Mouse (Mus musculus) forebrain, embryonic 16.5 days (tissue): Measurements from ENCODE around the gene Zim1. TPM values are rescaled to one million over a fixed set of nuclear protein-coding genes. Genes with fewer than 3 reads are reported as not detected.

Source experiments
- ATAC-seq: fragments of 200-750 bp; cut with Nextera tagmentation; 2 replicates; pipeline ENCODE4 v1.8.0; 2017; ENCODE audit warnings: mild to moderate bottlenecking, moderate library complexity
- H3K27ac ChIP-seq: fragments of 300-500 bp; sonication (generic); 2 replicates; pipeline ENCODE4 v1.5.1; 2014; ENCODE audit warnings: low read length, control low read depth
- H3K27me3 ChIP-seq: fragments of 300-500 bp; sonication (generic); replicated peaks from 2 replicates; pipeline ENCODE4 v1.6.1; 2014; ENCODE audit warnings: low read length; ENCODE audit not compliant: control insufficient read depth, insufficient read depth
- H3K36me3 ChIP-seq: fragments of 300-500 bp; sonication (generic); 2 replicates; pipeline ENCODE4 v1.6.1; 2014; ENCODE audit not compliant: control insufficient read depth, insufficient read depth
- H3K4me1 ChIP-seq: fragments of 300-500 bp; sonication (generic); replicated peaks from 2 replicates; pipeline ENCODE4 v1.6.1; 2014; ENCODE audit warnings: low read length; ENCODE audit not compliant: control insufficient read depth, insufficient read depth
- H3K4me2 ChIP-seq: fragments of 300-500 bp; sonication (generic); 2 replicates; pipeline ENCODE4 v1.6.1; 2014; ENCODE audit warnings: mild to moderate bottlenecking, low read length, control low read depth
- H3K4me3 ChIP-seq: fragments of 300-500 bp; sonication (generic); replicated peaks from 2 replicates; pipeline ENCODE4 v1.5.1; 2014; ENCODE audit warnings: mild to moderate bottlenecking, low read length, control low read depth
- H3K9ac ChIP-seq: fragments of 300-500 bp; sonication (generic); replicated peaks from 2 replicates; pipeline ENCODE4 v1.6.1; 2014; ENCODE audit warnings: low read depth, low read length, control low read depth
- H3K9me3 ChIP-seq: fragments of 300-500 bp; sonication (generic); 2 replicates; pipeline ENCODE4 v1.6.1; 2016; ENCODE audit warnings: low read length; ENCODE audit not compliant: control insufficient read depth
- WGBS: fragments of 180-500 bp; shearing (Covaris S2); extraction: QIAGEN DNeasy Blood & Tissue Kit; methylation state at CpG from one replicate; pipeline ENCODE4 v1.1.7; 2014; 5-methylcytosine and 5-hydroxymethylcytosine counted together
- polyA plus RNA-seq: library from polyadenylated mRNA; unstranded; fragments of >200 nt; fragmentation: Nextera tagmentation; extraction: Ambion mirVana; gene quantifications from 2 replicates; pipeline ENCODE4 v1.2.1, GENCODE M21; 2015

The Zim1 gene
- 2.7 and 4.1 TPM in 2 replicates for polyA plus RNA-seq

DNA sequence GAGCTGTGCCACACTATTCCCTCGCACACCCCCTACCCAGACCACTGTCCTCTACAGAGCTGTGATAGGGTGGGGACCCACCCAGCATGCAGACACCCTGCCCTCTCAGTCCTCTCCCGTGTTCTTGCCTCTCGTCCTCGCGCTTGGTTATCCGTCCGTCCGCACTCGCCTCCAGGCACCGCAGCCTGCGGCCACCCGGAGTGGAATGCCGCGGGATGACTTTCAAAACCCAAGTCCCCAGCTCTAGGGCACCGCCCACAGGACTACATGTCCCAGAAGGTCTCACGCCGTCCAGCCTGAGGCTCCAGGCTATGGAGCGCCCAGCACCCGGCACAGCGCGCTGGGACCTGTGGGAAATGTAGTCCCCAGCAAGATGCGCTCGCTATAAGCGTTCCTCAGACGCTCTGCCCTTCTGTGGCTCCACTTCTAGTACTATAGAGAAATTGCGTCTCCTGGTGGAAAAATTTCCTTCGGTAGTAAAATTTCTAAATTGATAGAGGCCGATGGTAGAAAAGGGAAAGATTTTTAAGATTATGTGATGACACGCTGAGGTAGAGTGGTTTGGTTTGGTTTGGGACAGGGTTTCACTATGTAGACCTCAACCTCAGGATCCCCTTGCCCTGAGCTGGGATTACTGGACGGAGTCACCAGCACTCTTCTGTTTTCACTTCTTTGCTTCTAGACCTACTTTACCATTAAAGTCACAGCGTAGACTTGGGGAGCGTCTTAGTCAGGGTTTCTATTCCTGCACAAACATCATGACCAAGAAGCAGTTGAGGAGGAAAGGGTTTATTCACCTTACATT lies at the start of gene Zim1:
Gene Zim1 (minus strand): TSS at position 210 of the 805 bp plus-strand sequence.
- H3K4me1 ChIP-seq, result no peaks in the 10 kb centered on the region
- no peak within 1 kb of the TSS for H3K27ac ChIP-seq
- no peaks in the 10 kb centered on the region for H3K36me3 ChIP-seq
- ATAC-seq, result peak; percentile 100
- H3K4me3 ChIP-seq, result peak within 1 kb of the TSS; percentile 51
- H3K27me3 ChIP-seq, result no peaks in the 10 kb centered on the region
- H3K4me2 ChIP-seq, result peak within 1 kb of the TSS; percentile 75
- no peaks in the 10 kb centered on the region for H3K9me3 ChIP-seq
- H3K9ac ChIP-seq, result peak within 1 kb of the TSS; percentile 49
- 11% methylated on average over 32 of the region's 32 CpGs for WGBS

DNA sequence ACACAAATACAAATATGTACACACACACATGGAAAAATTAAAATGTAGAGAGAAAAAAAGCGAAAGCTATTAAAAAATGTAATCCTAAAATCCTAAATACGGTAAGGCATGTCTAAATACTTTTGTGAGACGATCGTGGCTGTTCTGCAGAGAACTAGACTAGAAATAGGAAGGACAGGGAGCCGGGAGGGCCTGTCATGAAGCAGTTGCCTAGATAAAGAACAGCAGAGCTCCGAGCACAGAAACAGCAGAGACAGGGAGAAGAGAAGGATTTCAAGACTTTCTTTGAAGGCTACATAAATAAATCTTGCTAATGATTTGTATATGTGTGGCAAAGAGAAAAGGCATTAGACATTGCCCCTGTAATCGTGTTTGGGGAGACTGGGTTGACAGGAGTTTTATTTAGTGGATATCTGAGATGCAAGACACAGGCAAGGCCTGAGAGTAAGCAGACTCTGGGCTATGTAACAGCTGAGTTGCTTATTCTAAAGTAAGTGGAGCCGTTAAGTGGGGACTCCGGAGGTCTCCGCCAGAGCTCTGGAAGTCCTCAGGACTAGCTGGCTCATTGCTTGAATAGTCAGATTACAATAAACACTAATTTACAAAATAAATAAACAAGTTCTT lies 48.1 kb upstream of the Zim1 start:
- no peak overlapping the region for H3K9ac ChIP-seq
- ATAC-seq, result no peak
- H3K4me3 ChIP-seq, result no peak overlapping the region
- H3K9me3 ChIP-seq, result no peaks in the 10 kb centered on the region
- 77% methylated on average over 10 of the region's 10 CpGs for WGBS
- no peak overlapping the region for H3K4me2 ChIP-seq
- no peaks in the 10 kb centered on the region for H3K27me3 ChIP-seq
- no peak overlapping the region for H3K27ac ChIP-seq
- no peaks in the 10 kb centered on the region for H3K36me3 ChIP-seq
- H3K4me1 ChIP-seq, result peaks cover 2% of the 10 kb centered on the region; the same call in 1 of the 2 replicates

DNA sequence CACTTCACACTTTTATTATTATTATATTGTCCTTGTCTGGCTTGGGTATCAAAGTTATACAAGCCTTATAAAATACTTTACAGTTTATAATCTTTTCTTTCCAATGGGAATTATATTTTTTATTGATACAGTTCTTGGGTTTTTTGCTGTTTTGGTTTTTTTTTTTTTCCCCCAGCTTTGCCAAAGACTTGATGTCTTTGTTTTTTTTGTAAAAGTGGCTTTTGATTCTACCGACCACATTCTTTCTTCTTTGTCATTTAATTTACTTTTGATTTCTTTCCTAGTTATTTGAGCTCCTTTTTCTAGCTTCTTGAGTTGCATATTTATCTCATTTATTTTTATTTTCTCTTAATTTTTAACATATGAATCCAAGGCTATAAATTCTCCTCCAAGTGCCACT lies 39.8 kb upstream of the Zim1 start:
- ATAC-seq, result no peak
- no peaks in the 10 kb centered on the region for H3K9me3 ChIP-seq
- H3K4me3 ChIP-seq, result no peak overlapping the region
- no peak overlapping the region for H3K27ac ChIP-seq
- no peaks in the 10 kb centered on the region for H3K36me3 ChIP-seq
- WGBS, result 62% methylated on average over 1 of the region's 1 CpGs
- H3K4me2 ChIP-seq, result no peak overlapping the region
- H3K27me3 ChIP-seq, result no peaks in the 10 kb centered on the region
- H3K9ac ChIP-seq, result no peak overlapping the region
- no peaks in the 10 kb centered on the region for H3K4me1 ChIP-seq

DNA sequence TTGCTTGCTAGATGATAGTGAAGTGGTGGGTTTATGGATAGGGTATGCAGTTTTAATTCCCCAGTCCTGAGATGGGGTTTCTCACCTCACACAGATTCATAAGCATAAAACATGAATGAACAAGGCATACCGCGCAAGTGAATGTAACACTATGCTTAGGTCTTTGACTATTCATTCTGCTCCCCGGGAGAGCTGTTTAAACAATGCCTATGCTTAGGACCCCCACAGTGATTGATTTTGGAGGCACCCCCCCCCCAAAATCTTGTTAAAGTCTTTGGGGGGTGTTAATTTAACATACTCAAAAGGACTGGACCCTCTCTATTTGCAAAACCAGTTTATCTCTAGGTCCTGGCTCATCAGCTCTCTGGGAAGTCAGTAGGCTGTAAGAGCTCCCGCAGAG lies 35.7 kb upstream of the Zim1 start:
- Histone ChIP-seq H3K27me3 (no peaks in the 10 kb centered on the region), H3K9me3 (peaks cover 22% of the 10 kb centered on the region), H3K9ac (peak overlapping the region; percentile 31), H3K4me2 (peak overlapping the region; percentile 53), H3K27ac (peak overlapping the region; percentile 37; the same call in 1 of the 2 replicates), H3K36me3 (no peaks in the 10 kb centered on the region), H3K4me1 (no peaks in the 10 kb centered on the region), H3K4me3 (peak overlapping the region; percentile 61)
- WGBS, result 45% methylated on average over 4 of the region's 4 CpGs
- ATAC-seq, result no peak

DNA sequence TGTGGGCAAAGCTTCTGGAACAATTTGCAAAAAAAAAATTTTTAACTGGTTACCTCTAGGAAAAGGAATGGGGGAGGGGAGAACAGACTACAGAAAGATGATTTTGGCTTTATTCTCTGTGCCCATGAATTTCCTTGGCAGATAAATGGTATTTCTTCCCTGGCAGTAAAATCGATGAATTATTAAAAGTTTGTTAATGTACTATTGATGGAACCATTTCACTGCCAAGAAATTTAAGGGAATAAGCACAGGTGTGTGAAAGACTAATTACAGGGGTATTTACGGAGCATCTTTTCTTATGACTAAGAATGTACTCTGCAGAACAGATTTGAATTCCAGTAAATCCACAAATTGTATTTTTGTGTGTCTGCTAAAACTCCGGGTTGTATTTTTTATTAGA lies 35.1 kb upstream of the Zim1 start:
- Histone ChIP-seq H3K36me3 (no peaks in the 10 kb centered on the region), H3K4me2 (peak overlapping the region; percentile 53), H3K4me3 (peak overlapping the region; percentile 61), H3K27me3 (no peaks in the 10 kb centered on the region), H3K9ac (peak overlapping the region; percentile 31), H3K9me3 (peaks cover 22% of the 10 kb centered on the region), H3K27ac (no peak overlapping the region), H3K4me1 (no peaks in the 10 kb centered on the region)
- no peak for ATAC-seq
- 53% methylated on average over 3 of the region's 3 CpGs for WGBS

DNA sequence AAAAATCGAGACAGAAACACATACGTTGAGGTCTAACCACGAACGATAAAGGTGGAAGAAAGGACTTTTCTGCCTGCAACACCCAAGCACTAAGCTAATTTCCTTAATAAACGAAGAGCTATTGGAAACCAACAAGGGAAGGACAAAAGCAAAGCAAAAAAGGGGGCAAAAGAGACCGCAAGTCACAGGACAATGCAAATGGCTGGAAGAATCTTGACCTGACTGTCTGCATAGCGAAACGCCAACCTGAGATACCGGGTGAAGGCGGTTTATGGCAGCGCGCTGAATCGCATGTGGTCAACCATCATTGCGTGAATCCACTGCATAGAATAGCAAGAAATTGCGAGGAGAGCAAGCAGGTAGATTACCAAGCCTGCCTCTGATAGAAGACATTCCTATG lies 34.6 kb upstream of the Zim1 start:
- peak overlapping the region; percentile 64 for H3K27ac ChIP-seq

DNA sequence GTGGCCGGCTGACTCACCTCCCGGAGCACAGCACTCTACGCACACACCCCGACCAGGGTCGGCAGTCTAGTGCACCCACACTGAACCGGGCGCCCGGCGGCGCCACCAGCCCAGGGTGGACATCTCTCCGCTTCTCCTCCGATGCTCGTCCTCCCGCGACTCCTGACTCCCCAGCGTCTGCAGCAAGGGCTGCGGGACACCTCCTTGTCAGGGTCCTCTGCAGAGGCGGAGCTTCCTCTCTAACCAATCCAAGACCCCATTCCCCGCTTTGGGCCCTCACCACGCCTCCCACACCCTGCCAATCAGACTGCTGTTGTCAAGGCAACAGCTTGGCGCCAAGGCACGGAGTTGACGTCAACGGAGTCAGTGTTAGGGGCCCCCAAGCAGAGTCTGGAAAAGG lies 34.0 kb upstream of the Zim1 start, which contains the start of the genes Peg3 and Usp29:
Gene Peg3 (minus strand): TSS at position 191 of the 400 bp plus-strand sequence.
Gene Usp29 (plus strand): TSS at position 338 of the 400 bp plus-strand sequence.
- Histone ChIP-seq H3K27ac (peak within 1 kb of the TSS; percentile 97), H3K4me1 (no peaks in the 10 kb centered on the region), H3K27me3 (no peaks in the 10 kb centered on the region), H3K4me2 (peak within 1 kb of the TSS; percentile 55), H3K9me3 (peaks cover 22% of the 10 kb centered on the region), H3K9ac (peak within 1 kb of the TSS; percentile 61), H3K4me3 (peak within 1 kb of the TSS; percentile 61), H3K36me3 (no peaks in the 10 kb centered on the region; the same call in 1 of the 2 replicates)
- peak; percentile 49 for ATAC-seq
- WGBS, result 53% methylated on average over 24 of the region's 24 CpGs

More for the DNA sequence above, 34.6 kb upstream of the Zim1 start:
- Histone ChIP-seq H3K9ac (peak overlapping the region; percentile 47), H3K27me3 (no peaks in the 10 kb centered on the region), H3K4me1 (no peaks in the 10 kb centered on the region), H3K9me3 (peaks cover 22% of the 10 kb centered on the region), H3K36me3 (no peaks in the 10 kb centered on the region), H3K4me3 (peak overlapping the region; percentile 61), H3K4me2 (peak overlapping the region; percentile 53)
- no peak for ATAC-seq
- 50% methylated on average over 15 of the region's 15 CpGs for WGBS

DNA sequence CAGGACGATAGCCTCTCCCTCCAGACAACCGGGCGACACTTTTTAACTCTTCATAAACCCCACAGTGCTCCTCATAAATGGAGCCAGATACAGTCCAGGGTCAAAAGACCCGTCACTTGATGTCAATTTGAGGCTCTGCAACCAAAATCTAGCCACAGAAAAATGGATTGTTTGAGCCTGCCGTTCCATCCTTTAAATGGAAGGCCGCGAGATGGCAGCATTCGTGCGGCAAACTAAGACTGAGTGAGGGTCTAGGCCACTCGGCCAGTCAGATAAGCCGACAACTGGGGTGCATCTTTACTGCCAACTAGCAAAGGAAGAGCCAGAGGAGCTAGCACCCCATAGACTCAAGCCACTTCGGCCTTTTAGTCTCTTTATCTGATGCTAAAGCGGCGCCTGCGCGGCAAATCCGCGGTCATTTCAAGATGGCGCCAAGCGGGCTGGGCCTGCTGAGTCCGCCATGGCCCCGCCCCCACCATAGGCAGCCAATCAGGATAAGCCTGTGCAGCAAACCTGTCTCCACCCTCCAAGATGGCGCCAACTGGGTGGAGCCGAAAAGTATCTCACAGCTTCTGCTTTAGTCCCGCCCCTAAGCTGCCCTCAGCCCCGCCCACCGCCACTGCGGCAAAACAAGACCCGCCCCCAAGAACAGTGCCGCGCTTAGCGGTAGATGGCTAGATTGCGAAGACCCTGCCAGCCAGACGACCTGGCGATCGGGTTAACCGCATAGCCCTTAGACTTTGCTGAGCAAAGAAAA lies 33.0 kb upstream of the Zim1 start:
- Histone ChIP-seq H3K4me2 (peak overlapping the region; percentile 55), H3K4me3 (peak overlapping the region; percentile 61), H3K36me3 (peaks cover 3% of the 10 kb centered on the region), H3K9me3 (peaks cover 22% of the 10 kb centered on the region), H3K27me3 (no peaks in the 10 kb centered on the region), H3K9ac (peak overlapping the region; percentile 61), H3K4me1 (no peaks in the 10 kb centered on the region), H3K27ac (peak overlapping the region; percentile 97)
- ATAC-seq, result peak; percentile 38
- WGBS, result 43% methylated on average over 37 of the region's 37 CpGs
